Mouse (Mus musculus) neural tube, embryonic 13.5 days (tissue): ENCODE measurements at regions not wholly inside any gene's neighbourhood (a gene's known extent, or its start where the extent isn't known, plus 50 kb on each side); places are given as distances from the start of the nearest gene placed in this dataset.

ENCODE experiments used
- ATAC-seq: fragments of 200-750 bp; cut with Nextera tagmentation; 2 replicates; pipeline ENCODE4 v1.8.0; 2017; ENCODE audit warnings: low read depth, mild to moderate bottlenecking, moderate TSS enrichment, moderate library complexity
- H3K27ac ChIP-seq: fragments of 300-500 bp; sonication (generic); replicated peaks from 2 replicates; pipeline ENCODE4 v1.5.1; 2015; ENCODE audit warnings: moderate library complexity, mild to moderate bottlenecking, inconsistent platforms
- H3K27me3 ChIP-seq: fragments of 300-500 bp; sonication (generic); 2 replicates; pipeline ENCODE4 v1.6.1; 2015; ENCODE audit warnings: mild to moderate bottlenecking, inconsistent platforms
- H3K36me3 ChIP-seq: fragments of 300-500 bp; sonication (generic); 2 replicates; pipeline ENCODE4 v1.6.1; 2015; ENCODE audit warnings: mild to moderate bottlenecking, inconsistent platforms
- H3K4me1 ChIP-seq: fragments of 300-500 bp; sonication (generic); replicated peaks from 2 replicates; pipeline ENCODE4 v1.6.1; 2015; ENCODE audit warnings: inconsistent platforms
- H3K4me2 ChIP-seq: fragments of 300-500 bp; sonication (generic); 2 replicates; pipeline ENCODE4 v1.6.1; 2015; ENCODE audit warnings: inconsistent platforms, mild to moderate bottlenecking, moderate library complexity
- H3K4me3 ChIP-seq: fragments of 300-500 bp; sonication (generic); 2 replicates; pipeline ENCODE4 v1.5.1; 2015; ENCODE audit warnings: mild to moderate bottlenecking, inconsistent platforms
- H3K9ac ChIP-seq: fragments of 300-500 bp; sonication (generic); 2 replicates; pipeline ENCODE4 v1.6.1; 2015; ENCODE audit warnings: moderate library complexity, mild to moderate bottlenecking, inconsistent platforms
- H3K9me3 ChIP-seq: fragments of 300-500 bp; sonication (generic); 2 replicates; pipeline ENCODE4 v1.6.1; 2016; ENCODE audit warnings: inconsistent platforms
- WGBS: fragments of 180-500 bp; shearing (Covaris S2); methylation state at CpG from one replicate; pipeline ENCODE4 v1.1.7; 2015; 5-methylcytosine and 5-hydroxymethylcytosine counted together

DNA sequence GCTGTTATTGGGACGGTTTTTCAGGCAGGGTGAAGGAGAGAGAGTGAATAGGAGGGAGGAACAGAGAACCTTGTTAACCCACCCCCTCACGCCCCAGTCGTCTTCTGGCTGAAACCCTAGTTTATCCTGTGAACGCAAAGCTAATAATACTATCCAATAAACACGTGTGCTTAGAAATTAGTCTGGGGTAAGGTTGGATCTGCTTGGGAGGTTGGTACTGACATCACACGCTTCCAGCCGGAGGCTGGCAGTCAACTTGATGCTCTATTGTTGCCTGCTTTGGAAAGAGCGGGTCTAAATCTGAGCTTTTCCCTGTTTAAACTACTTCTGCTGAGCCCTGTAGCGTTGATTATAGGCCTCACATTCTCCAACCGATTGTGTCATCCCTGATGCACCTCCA, 138.4 kb upstream of the Mdm1 start:
- Histone ChIP-seq H3K9me3 (no peaks in the 10 kb centered on the region), H3K27me3 (no peaks in the 10 kb centered on the region), H3K4me2 (no peak overlapping the region), H3K4me1 (peaks cover 11% of the 10 kb centered on the region; the same call in 1 of the 2 replicates), H3K27ac (peak overlapping the region; percentile 42; the same call in 1 of the 2 replicates), H3K36me3 (no peaks in the 10 kb centered on the region), H3K4me3 (no peak overlapping the region), H3K9ac (no peak overlapping the region)
- ATAC-seq = no peak
- WGBS = 85% methylated on average over 10 of the region's 10 CpGs

DNA sequence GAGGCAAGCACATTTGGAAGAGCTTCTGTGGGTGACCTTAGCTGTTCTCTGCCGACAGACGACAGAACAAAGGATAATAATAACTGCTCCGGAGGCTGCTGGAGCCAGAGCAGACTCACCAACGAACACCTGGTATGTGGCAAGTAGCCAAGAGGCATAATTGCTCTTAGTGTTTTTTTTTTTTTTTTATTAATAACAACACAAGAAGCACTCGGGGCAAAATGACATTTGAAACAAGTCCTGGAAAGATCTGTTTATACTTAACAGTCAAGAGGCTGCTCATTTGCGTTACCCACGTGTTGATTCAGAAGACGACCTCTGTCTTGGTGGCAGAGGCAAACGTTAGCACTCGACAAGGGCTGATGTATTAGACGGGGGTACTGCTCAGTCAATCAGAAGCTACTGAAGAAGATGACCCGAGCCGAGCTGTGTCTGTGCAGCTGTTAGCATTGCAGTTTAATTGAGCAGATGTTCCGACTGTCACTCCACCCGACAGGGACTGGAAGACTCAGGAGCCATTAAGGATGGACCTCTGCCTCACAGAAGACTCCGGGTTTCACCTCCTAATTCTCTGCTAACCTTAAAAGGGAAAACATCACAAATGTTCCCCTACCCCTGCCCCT, 137.8 kb upstream of the Mdm1 start:
- ATAC-seq = no peak
- Histone ChIP-seq H3K4me2 (no peak overlapping the region), H3K9me3 (no peaks in the 10 kb centered on the region), H3K27me3 (no peaks in the 10 kb centered on the region), H3K4me3 (no peak overlapping the region), H3K27ac (peak overlapping the region; percentile 56), H3K4me1 (peaks cover 11% of the 10 kb centered on the region; the same call in 1 of the 2 replicates), H3K9ac (no peak overlapping the region), H3K36me3 (no peaks in the 10 kb centered on the region)
- 39% methylated on average over 16 of the region's 16 CpGs for WGBS

- Histone ChIP-seq H3K36me3 (no peaks in the 10 kb centered on the region), H3K4me3 (no peak overlapping the region), H3K27me3 (no peaks in the 10 kb centered on the region), H3K27ac (peak overlapping the region; percentile 56), H3K4me1 (peaks cover 11% of the 10 kb centered on the region; the same call in 1 of the 2 replicates), H3K9ac (no peak overlapping the region), H3K9me3 (peaks cover 1% of the 10 kb centered on the region), H3K4me2 (no peak overlapping the region)
- ATAC-seq = no peak
- 61% methylated on average over 8 of the region's 8 CpGs for WGBS
Measured at GRCm38 (mm10) chr10:118004362-118004958, 137.2 kb upstream of the Mdm1 start.

GRCm38 (mm10) chr10:118006827-118007550, 134.6 kb upstream of the Mdm1 start:
- H3K27ac ChIP-seq = no peak overlapping the region
- H3K4me1 ChIP-seq = peaks cover 11% of the 10 kb centered on the region; the same call in 1 of the 2 replicates
- WGBS = 77% methylated on average over 14 of the region's 14 CpGs
- H3K27me3 ChIP-seq = no peaks in the 10 kb centered on the region
- peaks cover 9% of the 10 kb centered on the region for H3K9me3 ChIP-seq
- no peak overlapping the region for H3K4me3 ChIP-seq
- no peak overlapping the region for H3K9ac ChIP-seq
- ATAC-seq = no peak
- no peak overlapping the region for H3K4me2 ChIP-seq
- no peaks in the 10 kb centered on the region for H3K36me3 ChIP-seq

GRCm38 (mm10) chr10:118007846-118008245, 133.8 kb upstream of the Mdm1 start:
- 68% methylated on average over 7 of the region's 7 CpGs for WGBS
- Histone ChIP-seq H3K36me3 (no peaks in the 10 kb centered on the region), H3K4me1 (peaks cover 11% of the 10 kb centered on the region; the same call in 1 of the 2 replicates), H3K27ac (no peak overlapping the region), H3K9me3 (peaks cover 9% of the 10 kb centered on the region), H3K4me3 (no peak overlapping the region), H3K9ac (no peak overlapping the region), H3K27me3 (no peaks in the 10 kb centered on the region), H3K4me2 (no peak overlapping the region)
- ATAC-seq = no peak

- no peak overlapping the region for H3K9ac ChIP-seq
- no peaks in the 10 kb centered on the region for H3K27me3 ChIP-seq
- H3K27ac ChIP-seq = 0 out of 2 replicates have a peak overlapping the region, but pooled peaks have one; percentile 33
- ATAC-seq = no peak
- WGBS = 72% methylated on average over 10 of the region's 10 CpGs
- H3K4me1 ChIP-seq = no peaks in the 10 kb centered on the region
- H3K4me3 ChIP-seq = no peak overlapping the region
- no peaks in the 10 kb centered on the region for H3K36me3 ChIP-seq
- H3K4me2 ChIP-seq = no peak overlapping the region
- H3K9me3 ChIP-seq = peaks cover 9% of the 10 kb centered on the region
Measured at GRCm38 (mm10) chr10:118011687-118012567, 129.7 kb upstream of the Mdm1 start.

GRCm38 (mm10) chr10:118028831-118029230, 112.8 kb upstream of the Mdm1 start:
- H3K27ac ChIP-seq = no peak overlapping the region
- no peaks in the 10 kb centered on the region for H3K36me3 ChIP-seq
- 81% methylated on average over 9 of the region's 9 CpGs for WGBS
- H3K9ac ChIP-seq = no peak overlapping the region
- no peaks in the 10 kb centered on the region for H3K27me3 ChIP-seq
- no peak overlapping the region for H3K4me3 ChIP-seq
- H3K4me1 ChIP-seq = no peaks in the 10 kb centered on the region
- no peak overlapping the region for H3K4me2 ChIP-seq
- no peaks in the 10 kb centered on the region for H3K9me3 ChIP-seq
- no peak for ATAC-seq

DNA sequence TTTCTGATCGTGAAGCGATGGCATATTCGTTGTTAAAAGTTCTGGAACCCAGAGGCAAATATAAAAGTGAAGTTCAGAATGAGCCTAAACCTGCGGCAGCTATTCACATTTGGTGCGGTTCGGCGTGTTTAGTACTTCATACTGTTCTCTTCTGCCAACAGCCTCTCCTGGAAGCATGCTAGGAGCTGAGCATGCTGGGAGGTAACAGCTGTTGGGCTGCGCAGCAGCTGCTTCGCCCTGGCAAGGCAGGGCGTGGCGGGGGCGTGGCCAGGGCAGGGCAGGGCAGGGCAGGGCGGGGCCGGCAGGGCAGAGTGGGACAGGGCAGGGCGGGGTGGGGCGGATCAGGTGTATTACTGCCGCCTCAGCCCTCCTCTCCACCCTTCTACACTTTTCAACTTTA, 107.2 kb upstream of the Mdm1 start:
- Histone ChIP-seq H3K4me3 (no peak overlapping the region), H3K36me3 (no peaks in the 10 kb centered on the region), H3K9me3 (no peaks in the 10 kb centered on the region), H3K9ac (no peak overlapping the region), H3K4me1 (no peaks in the 10 kb centered on the region), H3K27ac (no peak overlapping the region), H3K4me2 (no peak overlapping the region), H3K27me3 (no peaks in the 10 kb centered on the region)
- no peak for ATAC-seq
- 76% methylated on average over 17 of the region's 17 CpGs for WGBS

DNA sequence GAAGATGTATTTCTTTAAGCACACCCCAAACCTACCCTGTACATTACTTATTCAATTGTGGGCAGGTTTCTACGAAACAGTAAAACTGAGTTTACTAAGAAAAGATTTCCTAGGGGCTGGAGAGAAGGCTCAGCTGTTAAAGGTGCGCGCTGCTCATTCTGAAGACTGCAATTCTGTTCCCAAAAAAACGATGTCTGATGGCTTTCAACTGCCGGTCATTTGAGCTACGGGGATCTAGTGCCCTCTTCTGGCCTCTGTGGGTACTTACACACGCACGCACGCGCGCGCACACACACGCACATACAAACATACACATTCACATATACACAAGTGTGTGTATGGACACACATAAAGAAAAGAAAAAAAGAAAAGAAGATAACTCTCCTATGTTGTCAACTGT, 106.6 kb upstream of the Mdm1 start:
- Histone ChIP-seq H3K27me3 (no peaks in the 10 kb centered on the region), H3K4me2 (no peak overlapping the region)
- no peak for ATAC-seq

GRCm38 (mm10) chr10:118038465-118038864, 103.1 kb upstream of the Mdm1 start:
- Histone ChIP-seq H3K9me3 (no peaks in the 10 kb centered on the region), H3K4me1 (no peaks in the 10 kb centered on the region), H3K4me2 (no peak overlapping the region), H3K27me3 (no peaks in the 10 kb centered on the region), H3K9ac (no peak overlapping the region), H3K36me3 (no peaks in the 10 kb centered on the region), H3K27ac (no peak overlapping the region), H3K4me3 (no peak overlapping the region)
- 94% methylated on average over 10 of the region's 10 CpGs for WGBS
- no peak for ATAC-seq

More for the DNA sequence above, 106.6 kb upstream of the Mdm1 start:
- Histone ChIP-seq H3K4me1 (no peaks in the 10 kb centered on the region), H3K4me3 (no peak overlapping the region), H3K9me3 (no peaks in the 10 kb centered on the region), H3K9ac (no peak overlapping the region), H3K27ac (no peak overlapping the region), H3K36me3 (no peaks in the 10 kb centered on the region)
- WGBS = 86% methylated on average over 13 of the region's 13 CpGs

DNA sequence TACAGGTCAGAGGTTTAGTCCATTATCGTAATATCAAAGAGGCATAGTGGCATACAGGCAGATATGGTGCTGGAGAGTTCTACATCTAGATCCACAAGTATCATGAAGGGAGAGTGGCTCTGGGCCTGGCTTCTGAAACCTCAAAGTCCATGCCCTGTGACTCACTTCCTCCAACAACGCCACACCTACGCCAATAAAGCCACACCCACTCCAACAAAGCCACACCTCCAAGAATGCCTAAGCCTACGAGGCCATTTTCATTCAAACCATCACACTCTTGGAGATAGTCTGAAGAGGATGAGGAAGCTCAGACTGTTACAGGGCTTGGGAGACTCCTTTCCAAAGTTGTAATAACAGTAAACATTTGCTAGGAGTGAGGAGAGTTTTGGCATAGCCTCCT, 102.6 kb upstream of the Mdm1 start:
- Histone ChIP-seq H3K36me3 (no peaks in the 10 kb centered on the region), H3K4me2 (no peak overlapping the region), H3K27me3 (no peaks in the 10 kb centered on the region), H3K4me3 (no peak overlapping the region), H3K9ac (no peak overlapping the region), H3K4me1 (no peaks in the 10 kb centered on the region), H3K9me3 (no peaks in the 10 kb centered on the region), H3K27ac (no peak overlapping the region)
- no peak for ATAC-seq
- WGBS = 88% methylated on average over 4 of the region's 4 CpGs

GRCm38 (mm10) chr10:118041068-118041467, 100.5 kb upstream of the Mdm1 start:
- Histone ChIP-seq H3K4me3 (no peak overlapping the region), H3K9me3 (no peaks in the 10 kb centered on the region), H3K36me3 (no peaks in the 10 kb centered on the region), H3K4me2 (no peak overlapping the region), H3K4me1 (peaks cover 6% of the 10 kb centered on the region; the same call in 1 of the 2 replicates), H3K27ac (no peak overlapping the region), H3K9ac (no peak overlapping the region), H3K27me3 (no peaks in the 10 kb centered on the region)
- 94% methylated on average over 3 of the region's 3 CpGs for WGBS
- ATAC-seq = no peak
